Mouse (Mus musculus): ENCODE data around the gene Tlk1.

GRCm38 (mm10) chr2:70838536-70839216, 13.1 kb upstream of the Tlk1 start:
- TF ChIP-seq POLR2A (IDR thresholded peaks at IDR 0.05; ENCODE audit: insufficient read length, low read depth), result no peak
- no peak for TF ChIP-seq CEBPB (IDR thresholded peaks at IDR 0.05; ENCODE audit: insufficient read depth, poor library complexity, severe bottlenecking)
- no peak for TF ChIP-seq MYOG (IDR thresholded peaks at IDR 0.05; ENCODE audit: control insufficient read depth in 1 of 3, insufficient read depth in 1 of 3, insufficient read length in 2 of 3, low read depth in 2 of 3)
- no peak for TF ChIP-seq POLR2AphosphoS2 (IDR thresholded peaks at IDR 0.05; ENCODE audit: insufficient read length, low read depth)
- no peak for TF ChIP-seq E2F4 (IDR thresholded peaks at IDR 0.05; ENCODE audit: insufficient read depth)
- TF ChIP-seq REST (IDR thresholded peaks at IDR 0.05; ENCODE audit: insufficient read depth, insufficient read length), result no peak
- no peak for TF ChIP-seq SRF (IDR thresholded peaks at IDR 0.05; ENCODE audit: control insufficient read depth, insufficient read length, low read depth)
- TF ChIP-seq MAX (IDR thresholded peaks at IDR 0.05; ENCODE audit: low read depth), result no peak
- no peak for TF ChIP-seq TCF12 (IDR thresholded peaks at IDR 0.05; ENCODE audit: insufficient read depth, poor library complexity, severe bottlenecking)
- no peak for TF ChIP-seq USF1 (IDR thresholded peaks at IDR 0.05; ENCODE audit: low read depth)
- no peak for TF ChIP-seq MYOD1 (IDR thresholded peaks at IDR 0.05; ENCODE audit: control insufficient read depth in 1 of 3, insufficient read length in 2 of 3, low read depth in 2 of 3)

All from myocyte (in vitro differentiated cells).